Mouse (Mus musculus): ENCODE data around the gene 4933434E20Rik. TPM values are rescaled to one million over a fixed set of nuclear protein-coding genes. Genes with fewer than 3 reads are reported as not detected.
A peak's percentile ranks its signal among the peaks of the same experiment; 100 is the strongest.

The 4933434E20Rik gene
- total and polyA plus RNA-seq, 2 experiments from 2014 or later = 91.3 to 213 TPM

GRCm38 (mm10) chr3:90081365-90082240 lies 30.2 kb downstream of the 4933434E20Rik start:
- Histone ChIP-seq H3K4me1 (ENCODE audit: insufficient read depth) (peaks cover 29% of the 10 kb centered on the region), H3K27ac (ENCODE audit: low read depth, low read length) (no peak overlapping the region), H3K27me3 (ENCODE audit: insufficient read depth, low read length) (no peaks in the 10 kb centered on the region), H3K4me2 (ENCODE audit: low read depth) (peak overlapping the region; percentile 73), H3K36me3 (ENCODE audit: insufficient read depth) (0 out of 2 replicates have a peak, but pooled peaks cover 4% of the 10 kb centered on the region), H3K9me3 (ENCODE audit: low read length) (no peaks in the 10 kb centered on the region), H3K9ac (peak overlapping the region; percentile 1; the same call in 1 of the 2 replicates), H3K4me3 (ENCODE audit: low read depth, low read length) (no peak overlapping the region)
- 79% methylated on average over 5 of the region's 5 CpGs for WGBS
- no peak for TF ChIP-seq CTCF (IDR thresholded peaks at IDR 0.05; ENCODE audit: low read depth)
- no peak for ATAC-seq
- no peak for DNase-seq

- no peak overlapping the region for H3K4me3 ChIP-seq (ENCODE audit: low read depth, low read length)
- no peaks in the 10 kb centered on the region for H3K9me3 ChIP-seq (ENCODE audit: low read length)
- 42% methylated on average over 5 of the region's 5 CpGs for WGBS
- no peak for TF ChIP-seq CTCF (IDR thresholded peaks at IDR 0.05; ENCODE audit: low read depth)
- H3K4me1 ChIP-seq (ENCODE audit: insufficient read depth) = peaks cover 29% of the 10 kb centered on the region
- H3K27ac ChIP-seq (ENCODE audit: low read depth, low read length) = peak overlapping the region; percentile 73
- no peaks in the 10 kb centered on the region for H3K27me3 ChIP-seq (ENCODE audit: insufficient read depth, low read length)
- H3K4me2 ChIP-seq (ENCODE audit: low read depth) = peak overlapping the region; percentile 36
- DNase-seq (no peak), ATAC-seq (no peak)
- peaks cover 18% of the 10 kb centered on the region for H3K36me3 ChIP-seq (ENCODE audit: insufficient read depth)
- no peak overlapping the region for H3K9ac ChIP-seq
These were observed 31.6 kb downstream of the 4933434E20Rik start for GRCm38 (mm10) chr3:90083034-90083433.

GRCm38 (mm10) chr3:90083698-90084324 lies 32.4 kb downstream of the 4933434E20Rik start:
- Histone ChIP-seq H3K4me1 (ENCODE audit: insufficient read depth) (peaks cover 29% of the 10 kb centered on the region), H3K27ac (ENCODE audit: low read depth, low read length) (peak overlapping the region; percentile 73), H3K4me3 (ENCODE audit: low read depth, low read length) (no peak overlapping the region), H3K9me3 (ENCODE audit: low read length) (no peaks in the 10 kb centered on the region), H3K9ac (0 out of 2 replicates have a peak overlapping the region, but pooled peaks have one; percentile 19), H3K36me3 (ENCODE audit: insufficient read depth) (peaks cover 26% of the 10 kb centered on the region), H3K27me3 (ENCODE audit: insufficient read depth, low read length) (no peaks in the 10 kb centered on the region), H3K4me2 (ENCODE audit: low read depth) (peak overlapping the region; percentile 36)
- TF ChIP-seq CTCF (IDR thresholded peaks at IDR 0.05; ENCODE audit: low read depth) = no peak
- 41% methylated on average over 3 of the region's 3 CpGs for WGBS
- DNase-seq = peak; percentile 71
- ATAC-seq = no peak

- peaks cover 36% of the 10 kb centered on the region for H3K36me3 ChIP-seq (ENCODE audit: insufficient read depth)
- no peak for TF ChIP-seq CTCF (IDR thresholded peaks at IDR 0.05; ENCODE audit: low read depth)
- H3K4me2 ChIP-seq (ENCODE audit: low read depth) = no peak overlapping the region
- peak overlapping the region; percentile 73; the same call in 1 of the 2 replicates for H3K27ac ChIP-seq (ENCODE audit: low read depth, low read length)
- H3K9me3 ChIP-seq (ENCODE audit: low read length) = no peaks in the 10 kb centered on the region
- WGBS = 68% methylated on average over 4 of the region's 4 CpGs
- no peak overlapping the region for H3K9ac ChIP-seq
- DNase-seq = no peak
- H3K4me3 ChIP-seq (ENCODE audit: low read depth, low read length) = no peak overlapping the region
- H3K4me1 ChIP-seq (ENCODE audit: insufficient read depth) = peaks cover 29% of the 10 kb centered on the region
- no peaks in the 10 kb centered on the region for H3K27me3 ChIP-seq (ENCODE audit: insufficient read depth, low read length)
- no peak for ATAC-seq
These were observed 33.4 kb downstream of the 4933434E20Rik start for GRCm38 (mm10) chr3:90084790-90085189.

- no peak for TF ChIP-seq CTCF (IDR thresholded peaks at IDR 0.05; ENCODE audit: low read depth)
- 86% methylated on average over 6 of the region's 6 CpGs for WGBS
- H3K27ac ChIP-seq (ENCODE audit: low read depth, low read length) = no peak overlapping the region
- DNase-seq (no peak), ATAC-seq (no peak)
- peaks cover 29% of the 10 kb centered on the region for H3K4me1 ChIP-seq (ENCODE audit: insufficient read depth)
- H3K9ac ChIP-seq = no peak overlapping the region
- H3K4me3 ChIP-seq (ENCODE audit: low read depth, low read length) = no peak overlapping the region
- H3K36me3 ChIP-seq (ENCODE audit: insufficient read depth) = peaks cover 41% of the 10 kb centered on the region
- no peak overlapping the region for H3K4me2 ChIP-seq (ENCODE audit: low read depth)
- H3K9me3 ChIP-seq (ENCODE audit: low read length) = no peaks in the 10 kb centered on the region
- no peaks in the 10 kb centered on the region for H3K27me3 ChIP-seq (ENCODE audit: insufficient read depth, low read length)
These were observed 33.8 kb downstream of the 4933434E20Rik start for GRCm38 (mm10) chr3:90085281-90085680.

- no peak for TF ChIP-seq CTCF (IDR thresholded peaks at IDR 0.05; ENCODE audit: low read depth)
- Histone ChIP-seq H3K4me2 (ENCODE audit: low read depth) (no peak overlapping the region), H3K9me3 (ENCODE audit: low read length) (no peaks in the 10 kb centered on the region), H3K36me3 (ENCODE audit: insufficient read depth) (peaks cover 49% of the 10 kb centered on the region), H3K4me1 (ENCODE audit: insufficient read depth) (peaks cover 27% of the 10 kb centered on the region), H3K9ac (no peak overlapping the region), H3K4me3 (ENCODE audit: low read depth, low read length) (no peak overlapping the region), H3K27me3 (ENCODE audit: insufficient read depth, low read length) (no peaks in the 10 kb centered on the region), H3K27ac (ENCODE audit: low read depth, low read length) (no peak overlapping the region)
- 94% methylated on average over 5 of the region's 5 CpGs for WGBS
- ATAC-seq (no peak), DNase-seq (no peak)
These were observed 34.6 kb downstream of the 4933434E20Rik start for GRCm38 (mm10) chr3:90086068-90086467.

- Histone ChIP-seq H3K4me2 (ENCODE audit: low read depth) (no peak overlapping the region), H3K4me3 (ENCODE audit: low read depth, low read length) (no peak overlapping the region), H3K9me3 (ENCODE audit: low read length) (no peaks in the 10 kb centered on the region), H3K36me3 (ENCODE audit: insufficient read depth) (peaks cover 74% of the 10 kb centered on the region), H3K27me3 (ENCODE audit: insufficient read depth, low read length) (no peaks in the 10 kb centered on the region), H3K4me1 (ENCODE audit: insufficient read depth) (peaks cover 6% of the 10 kb centered on the region), H3K9ac (no peak overlapping the region), H3K27ac (ENCODE audit: low read depth, low read length) (no peak overlapping the region)
- ATAC-seq (no peak), DNase-seq (no peak)
- WGBS = 96% methylated on average over 2 of the region's 2 CpGs
- TF ChIP-seq CTCF (IDR thresholded peaks at IDR 0.05; ENCODE audit: low read depth) = no peak
These were observed 37.2 kb downstream of the 4933434E20Rik start for GRCm38 (mm10) chr3:90088617-90089016.
